Mouse (Mus musculus) embryonic facial prominence, embryonic 12.5 days (tissue): ENCODE results near the gene Olfm2. TPM values are rescaled to one million over a fixed set of nuclear protein-coding genes. Genes with fewer than 3 reads are reported as not detected.

ENCODE experiments used
- ATAC-seq: fragments of 200-750 bp; cut with Nextera tagmentation; 2 replicates; pipeline ENCODE4 v1.8.0; 2017; ENCODE audit not compliant: insufficient number of reproducible peaks, insufficient read depth, low FRiP score, low TSS enrichment
- H3K27ac ChIP-seq: fragments of 300-500 bp; sonication (generic); 2 replicates; pipeline ENCODE4 v1.5.1; 2016; ENCODE audit warnings: mild to moderate bottlenecking
- H3K27me3 ChIP-seq: fragments of 300-500 bp; sonication (generic); 2 replicates; pipeline ENCODE4 v1.6.1; 2016; ENCODE audit warnings: mild to moderate bottlenecking, moderate library complexity
- H3K36me3 ChIP-seq: fragments of 300-500 bp; sonication (generic); 2 replicates; pipeline ENCODE4 v1.6.1; 2016; ENCODE audit warnings: mild to moderate bottlenecking
- H3K4me1 ChIP-seq: fragments of 300-500 bp; sonication (generic); 2 replicates; pipeline ENCODE4 v1.6.1; 2016
- H3K4me2 ChIP-seq: fragments of 300-500 bp; sonication (generic); replicated peaks from 2 replicates; pipeline ENCODE4 v1.6.1; 2016; ENCODE audit warnings: mild to moderate bottlenecking, moderate library complexity
- H3K4me3 ChIP-seq: fragments of 300-500 bp; sonication (generic); 2 replicates; pipeline ENCODE4 v1.5.1; 2016; ENCODE audit warnings: mild to moderate bottlenecking
- H3K9ac ChIP-seq: fragments of 300-500 bp; sonication (generic); 2 replicates; pipeline ENCODE4 v1.6.1; 2016; ENCODE audit warnings: mild to moderate bottlenecking, moderate library complexity
- H3K9me3 ChIP-seq: fragments of 300-500 bp; sonication (generic); 2 replicates; pipeline ENCODE4 v1.6.1; 2016; ENCODE audit warnings: mild to moderate bottlenecking, moderate library complexity
- whole genome bisulfite sequencing: fragments of 180-500 bp; shearing (Covaris S2); methylation state at CpG from one replicate; pipeline ENCODE4 v1.1.7; 2016; 5-methylcytosine and 5-hydroxymethylcytosine counted together
- polyA plus RNA-seq: library from polyadenylated mRNA; unstranded; fragments of >200 nt; fragmentation: Nextera tagmentation; extraction: Ambion mirVana; gene quantifications from 2 replicates; pipeline ENCODE4 v1.2.1, GENCODE M21; 2016

The Olfm2 gene
- polyA plus RNA-seq, 1 experiment from 2014 or later: 9.5 TPM

DNA sequence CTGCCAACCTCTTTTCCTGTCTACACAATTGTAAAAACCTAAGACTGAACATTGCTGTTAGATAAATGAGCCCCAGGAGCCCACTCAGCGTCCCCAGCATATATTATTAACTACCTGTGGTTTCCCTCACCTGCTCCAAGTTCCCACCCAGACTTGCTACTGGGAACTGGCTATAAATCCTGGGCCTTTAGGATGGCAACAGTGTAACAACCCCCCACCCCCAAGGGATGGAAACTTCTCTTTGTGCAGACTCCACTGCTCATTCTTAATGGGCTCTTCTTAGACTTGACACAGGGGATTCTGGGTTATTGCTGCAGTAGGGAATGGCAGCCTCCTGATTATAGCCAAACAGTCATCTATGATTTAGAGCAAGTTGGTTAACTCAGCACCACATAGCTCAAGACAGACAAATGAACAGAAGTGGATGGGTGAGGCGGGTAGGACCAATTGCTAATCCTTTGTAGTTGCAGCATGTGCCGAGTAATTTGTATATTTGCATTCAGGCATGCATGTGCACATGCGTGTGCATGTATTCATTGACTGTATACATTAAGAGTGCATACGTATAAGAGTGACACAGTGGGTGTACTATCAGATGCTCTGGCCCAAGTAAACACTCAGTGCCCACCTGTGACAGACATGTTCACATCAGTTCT, 81.0 kb downstream of the Olfm2 start:
- Histone ChIP-seq H3K9ac (no peak overlapping the region), H3K9me3 (no peaks in the 10 kb centered on the region), H3K4me1 (no peaks in the 10 kb centered on the region), H3K4me3 (no peak overlapping the region), H3K27ac (no peak overlapping the region), H3K27me3 (no peaks in the 10 kb centered on the region), H3K4me2 (no peak overlapping the region), H3K36me3 (peaks cover 50% of the 10 kb centered on the region)
- 86% methylated on average over 5 of the region's 5 CpGs for WGBS
- ATAC-seq: no peak

DNA sequence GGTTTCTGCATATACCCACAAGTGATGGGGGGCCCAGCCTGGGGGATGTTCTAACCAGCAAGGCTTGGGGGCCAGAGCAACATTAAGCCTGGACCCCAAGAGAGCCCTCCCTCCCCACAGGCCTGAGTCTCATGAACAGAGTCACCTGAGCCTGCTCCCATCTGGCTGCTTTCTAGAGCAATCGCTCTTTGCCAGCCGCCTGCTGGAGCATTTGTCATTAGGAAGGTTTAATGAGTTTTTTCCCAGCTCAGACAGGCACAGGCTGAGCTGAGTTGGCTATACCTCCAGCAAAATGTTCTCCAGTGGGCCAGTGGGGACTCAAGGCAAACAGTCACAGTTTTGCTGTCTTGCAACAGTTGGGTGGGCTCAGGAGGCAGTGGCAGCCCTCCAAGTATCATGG, 81.8 kb downstream of the Olfm2 start:
- no peak for ATAC-seq
- Histone ChIP-seq H3K27ac (no peak overlapping the region), H3K36me3 (peaks cover 57% of the 10 kb centered on the region), H3K4me3 (no peak overlapping the region), H3K9ac (no peak overlapping the region), H3K4me1 (no peaks in the 10 kb centered on the region), H3K4me2 (no peak overlapping the region), H3K9me3 (no peaks in the 10 kb centered on the region), H3K27me3 (no peaks in the 10 kb centered on the region)
- WGBS: 90% methylated on average over 2 of the region's 2 CpGs

DNA sequence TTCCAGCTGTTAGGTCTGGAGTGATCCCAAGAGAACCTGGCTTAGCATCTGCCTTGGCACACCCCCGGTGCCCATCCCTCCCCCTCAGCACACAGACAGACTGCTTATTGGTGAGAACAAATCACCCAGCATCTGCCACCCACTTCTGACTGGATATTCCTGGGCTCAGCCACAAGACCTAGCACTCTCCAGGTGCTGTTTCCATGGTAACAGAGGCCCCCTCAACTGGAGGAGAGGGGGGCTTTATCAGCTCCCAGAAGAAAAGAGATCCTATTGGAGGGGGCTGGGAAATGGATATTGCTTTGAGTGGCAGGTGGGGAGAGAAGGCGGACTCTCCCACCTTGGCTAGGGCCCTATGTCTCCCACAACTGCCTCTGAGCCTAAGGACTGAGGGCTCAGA, 82.2 kb downstream of the Olfm2 start:
- H3K9me3 ChIP-seq: no peaks in the 10 kb centered on the region
- H3K4me3 ChIP-seq: no peak overlapping the region
- no peaks in the 10 kb centered on the region for H3K27me3 ChIP-seq
- no peak for ATAC-seq
- H3K4me1 ChIP-seq: no peaks in the 10 kb centered on the region
- H3K9ac ChIP-seq: no peak overlapping the region
- H3K27ac ChIP-seq: no peak overlapping the region
- WGBS: 89% methylated on average over 2 of the region's 2 CpGs
- no peak overlapping the region for H3K4me2 ChIP-seq
- H3K36me3 ChIP-seq: peaks cover 61% of the 10 kb centered on the region

DNA sequence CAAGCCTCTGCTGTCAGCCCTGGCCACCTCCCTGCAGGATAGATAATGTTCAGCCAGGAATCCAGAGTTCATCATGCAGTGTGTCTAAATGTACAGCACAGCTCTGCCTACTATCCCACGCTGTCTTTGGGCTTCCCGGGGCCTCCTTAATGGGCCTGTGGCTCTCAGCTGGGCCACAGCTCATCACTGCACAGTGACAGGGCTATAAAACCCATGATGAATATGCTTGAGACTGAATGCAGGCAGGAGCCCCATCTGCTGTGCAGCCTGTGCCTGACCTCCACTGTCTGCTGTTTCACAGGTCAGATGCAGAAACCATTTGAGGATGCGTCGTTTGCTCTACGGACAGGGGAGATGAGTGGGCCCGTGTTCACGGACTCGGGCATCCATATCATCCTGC, 83.3 kb downstream of the Olfm2 start:
- H3K4me3 ChIP-seq: no peak overlapping the region
- H3K27ac ChIP-seq: no peak overlapping the region
- no peak overlapping the region for H3K9ac ChIP-seq
- no peak overlapping the region for H3K4me2 ChIP-seq
- no peaks in the 10 kb centered on the region for H3K27me3 ChIP-seq
- no peaks in the 10 kb centered on the region for H3K4me1 ChIP-seq
- 95% methylated on average over 8 of the region's 8 CpGs for WGBS
- no peak for ATAC-seq
- H3K9me3 ChIP-seq: no peaks in the 10 kb centered on the region
- H3K36me3 ChIP-seq: peaks cover 71% of the 10 kb centered on the region

DNA sequence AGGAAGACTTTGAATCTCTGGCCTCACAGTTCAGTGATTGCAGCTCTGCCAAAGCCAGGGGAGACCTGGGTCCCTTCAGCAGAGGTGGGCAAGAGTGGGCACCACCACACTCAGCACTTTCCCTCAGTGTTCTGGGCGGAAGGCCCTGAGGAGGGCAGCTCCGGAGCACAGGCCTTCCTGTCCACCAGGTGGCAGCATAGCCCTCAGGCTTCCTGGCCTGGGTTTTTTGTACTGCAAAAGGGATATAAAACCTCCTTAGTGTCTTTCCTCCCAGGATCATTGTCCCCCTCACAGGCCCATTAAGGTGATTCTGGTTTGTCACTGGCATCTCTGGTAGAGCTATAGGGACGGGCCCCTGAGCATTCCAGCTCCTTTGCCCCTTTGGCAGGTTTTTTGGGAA, 83.8 kb downstream of the Olfm2 start:
- ATAC-seq: no peak
- no peak overlapping the region for H3K9ac ChIP-seq
- 56% methylated on average over 3 of the region's 3 CpGs for WGBS

DNA sequence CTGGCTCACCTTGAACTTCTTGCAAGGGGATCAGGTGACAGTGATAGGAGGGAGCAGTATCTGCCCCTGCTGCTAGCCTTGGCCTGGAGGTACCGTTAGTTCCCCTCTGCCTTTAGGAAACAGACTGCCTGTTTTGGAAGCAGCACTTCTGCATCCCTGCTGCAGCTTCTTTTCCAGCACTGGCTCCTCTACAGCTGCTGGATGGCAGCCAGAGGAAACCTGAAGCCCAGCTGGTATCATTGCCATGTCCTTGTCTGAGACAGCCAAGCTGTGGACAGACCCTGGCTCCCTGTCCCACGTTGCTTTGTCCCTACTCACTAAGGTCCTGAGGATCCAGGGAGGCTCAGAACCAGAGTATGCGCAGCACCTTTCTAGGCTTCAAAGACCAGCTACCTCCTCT, 88.6 kb downstream of the Olfm2 start:
- no peak for ATAC-seq
- Histone ChIP-seq H3K27ac (no peak overlapping the region), H3K4me3 (no peak overlapping the region), H3K36me3 (peaks cover 87% of the 10 kb centered on the region), H3K9ac (no peak overlapping the region), H3K4me1 (peaks cover 10% of the 10 kb centered on the region), H3K27me3 (no peaks in the 10 kb centered on the region), H3K4me2 (no peak overlapping the region), H3K9me3 (no peaks in the 10 kb centered on the region)
- 87% methylated on average over 3 of the region's 3 CpGs for WGBS

More for the DNA sequence above, 83.8 kb downstream of the Olfm2 start:
- Histone ChIP-seq H3K27ac (no peak overlapping the region), H3K4me3 (no peak overlapping the region), H3K36me3 (peaks cover 76% of the 10 kb centered on the region), H3K9me3 (no peaks in the 10 kb centered on the region), H3K27me3 (no peaks in the 10 kb centered on the region), H3K4me2 (no peak overlapping the region), H3K4me1 (no peaks in the 10 kb centered on the region)

DNA sequence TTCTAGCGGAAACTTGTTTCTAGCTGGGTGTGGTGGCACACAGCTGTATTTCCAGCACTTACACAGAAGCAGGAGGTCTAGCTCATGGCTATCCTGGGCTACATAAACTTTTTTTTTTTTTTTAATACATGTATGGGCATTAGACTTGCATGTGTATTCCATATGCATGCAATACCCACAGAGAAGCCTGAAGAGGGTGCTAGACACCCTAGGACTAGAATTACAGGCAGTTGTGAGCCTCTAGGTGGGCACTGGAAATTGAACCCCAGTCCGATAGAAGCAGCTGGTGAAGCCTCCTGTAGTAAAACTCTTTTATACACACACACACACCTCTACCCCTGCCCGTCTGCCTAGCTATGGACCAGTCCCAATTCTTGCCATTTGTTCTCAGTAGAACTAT, 92.3 kb downstream of the Olfm2 start:
- no peak overlapping the region for H3K4me2 ChIP-seq
- no peak overlapping the region for H3K27ac ChIP-seq
- ATAC-seq: no peak
- peaks cover 14% of the 10 kb centered on the region for H3K4me1 ChIP-seq
- H3K9me3 ChIP-seq: no peaks in the 10 kb centered on the region
- H3K36me3 ChIP-seq: peaks cover 51% of the 10 kb centered on the region
- WGBS: 92% methylated on average over 3 of the region's 3 CpGs
- no peaks in the 10 kb centered on the region for H3K27me3 ChIP-seq
- H3K9ac ChIP-seq: no peak overlapping the region
- H3K4me3 ChIP-seq: no peak overlapping the region

DNA sequence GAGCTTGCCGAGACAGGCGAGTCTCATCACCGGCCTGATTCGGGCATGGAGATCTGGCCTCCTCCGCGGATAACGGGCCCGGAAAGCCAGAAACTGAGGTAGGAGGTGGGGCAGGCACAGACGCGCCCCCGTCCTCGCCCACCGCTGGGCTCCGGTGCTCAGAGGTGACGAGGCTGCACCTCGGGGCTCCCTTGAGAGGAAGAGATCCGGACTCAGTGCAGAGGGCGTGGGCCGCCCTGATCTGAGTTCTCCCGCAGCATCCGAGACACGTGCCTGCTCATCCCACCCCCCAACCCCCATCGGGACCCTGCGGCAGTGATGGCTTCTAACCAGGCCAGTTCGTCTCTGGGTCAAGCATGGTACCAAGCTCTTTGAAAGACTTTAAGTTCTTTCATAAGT, 93.9 kb downstream of the Olfm2 start:
- under 1% methylated on average over 25 of the region's 25 CpGs for WGBS
- Histone ChIP-seq H3K4me2 (peak overlapping the region; percentile 74), H3K4me1 (peaks cover 14% of the 10 kb centered on the region), H3K9me3 (no peaks in the 10 kb centered on the region), H3K27me3 (no peaks in the 10 kb centered on the region), H3K4me3 (peak overlapping the region; percentile 94), H3K27ac (0 out of 2 replicates have a peak overlapping the region, but pooled peaks have one; percentile 17), H3K36me3 (peaks cover 41% of the 10 kb centered on the region), H3K9ac (peak overlapping the region; percentile 89)
- peak; percentile 26 for ATAC-seq

DNA sequence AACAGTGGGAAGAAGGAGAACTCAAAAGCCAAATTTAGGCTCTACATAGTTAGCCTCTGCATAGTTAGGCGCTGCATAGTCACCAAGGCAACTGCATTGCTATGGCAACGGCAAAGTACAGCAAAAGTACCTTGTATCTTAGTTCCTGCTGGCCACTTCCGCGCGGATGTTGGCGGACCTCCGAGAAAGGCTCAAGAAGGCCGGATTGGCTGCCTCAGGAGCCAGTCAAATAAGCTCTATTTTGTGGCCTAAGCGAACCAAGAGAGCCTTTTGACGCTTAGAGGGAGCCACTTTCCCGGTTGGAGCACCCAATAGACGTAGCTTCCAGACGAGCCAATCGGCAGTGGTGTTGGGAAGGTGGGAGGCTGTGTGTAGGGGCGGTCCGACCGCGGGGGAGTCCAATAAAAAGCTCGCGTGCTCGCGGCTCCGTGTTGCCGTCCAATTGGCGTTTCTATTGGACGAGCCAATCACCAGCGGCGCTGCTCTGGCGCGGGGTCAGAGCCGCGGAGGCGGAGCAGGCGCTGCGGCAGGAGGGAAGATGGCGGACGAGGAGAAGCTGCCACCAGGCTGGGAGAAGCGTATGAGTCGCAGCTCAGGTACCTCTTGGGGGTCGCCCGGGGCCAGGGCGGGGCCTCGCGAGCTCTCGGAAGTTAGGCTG, 94.4 kb downstream of the Olfm2 start, which contains the start of gene Pin1:
Gene Pin1, plus strand, starts transcription at position 494 of the 658 bp plus-strand sequence.
- H3K4me1 ChIP-seq: peaks cover 14% of the 10 kb centered on the region
- peak within 1 kb of the TSS; percentile 89 for H3K9ac ChIP-seq
- H3K4me2 ChIP-seq: peak within 1 kb of the TSS; percentile 74
- no peaks in the 10 kb centered on the region for H3K9me3 ChIP-seq
- no peaks in the 10 kb centered on the region for H3K27me3 ChIP-seq
- H3K36me3 ChIP-seq: peaks cover 41% of the 10 kb centered on the region
- H3K27ac ChIP-seq: 0 out of 2 replicates have a peak within 1 kb of the TSS, but pooled peaks have one; percentile 23
- ATAC-seq: peak; percentile 99
- H3K4me3 ChIP-seq: peak within 1 kb of the TSS; percentile 94
- WGBS: under 1% methylated on average over 45 of the region's 45 CpGs

DNA sequence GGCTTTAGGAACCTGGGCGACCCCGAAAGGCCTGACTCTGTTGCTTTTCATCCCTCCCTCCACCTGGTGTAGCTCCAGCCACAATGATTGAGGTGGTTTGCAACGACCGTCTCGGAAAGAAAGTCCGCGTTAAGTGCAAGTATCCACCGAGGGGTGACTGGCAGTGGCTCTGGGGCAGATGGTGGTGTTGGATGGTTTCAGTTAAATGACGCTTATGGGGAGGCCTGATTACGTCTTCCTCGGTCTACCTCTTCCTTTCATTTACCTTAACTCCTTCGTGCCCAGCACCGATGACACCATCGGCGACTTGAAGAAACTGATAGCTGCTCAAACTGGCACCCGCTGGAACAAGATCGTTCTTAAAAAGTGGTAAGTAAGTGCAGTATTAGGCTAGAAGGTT, 101.0 kb downstream of the Olfm2 start:
- WGBS: 3% methylated on average over 17 of the region's 17 CpGs

DNA sequence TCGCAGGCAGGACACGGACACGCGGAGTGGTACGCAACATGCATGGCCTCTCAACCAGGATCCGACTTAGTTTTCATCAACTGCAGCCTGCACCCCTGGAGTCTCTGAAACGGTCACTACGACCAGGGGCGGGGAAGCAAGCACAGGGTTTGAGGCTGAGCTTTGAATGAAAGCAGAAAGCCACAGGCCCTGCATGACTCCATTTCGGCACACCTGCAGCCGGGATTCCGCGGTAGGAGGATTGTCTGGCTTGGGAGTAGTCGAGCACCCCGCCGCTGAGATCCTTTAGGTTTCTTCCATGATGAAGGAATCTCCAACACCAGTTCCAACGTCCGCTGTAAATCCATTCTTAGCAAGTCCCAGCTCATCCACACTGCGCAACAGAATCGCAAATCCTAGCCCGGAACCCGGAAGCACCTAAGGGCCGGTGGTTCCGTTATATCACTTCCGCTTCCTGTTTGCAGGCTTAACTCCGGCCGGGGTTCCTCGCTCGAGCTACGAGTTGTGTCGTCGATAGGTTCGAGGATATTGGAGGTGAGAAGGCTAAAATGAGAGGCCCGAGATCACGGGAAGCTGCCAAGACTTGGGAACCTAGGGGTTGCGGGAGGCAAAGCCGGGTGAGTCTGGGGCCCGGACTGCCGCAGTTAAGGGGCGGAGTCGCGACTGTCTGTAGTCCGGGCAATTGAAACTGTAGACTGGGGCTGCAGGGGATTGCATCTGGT, 101.6 kb downstream of the Olfm2 start, which contains the start of gene Fbxl12:
Gene Fbxl12, minus strand, starts transcription at position 408 of the 722 bp plus-strand sequence.
- Histone ChIP-seq H3K4me3 (peak within 1 kb of the TSS; percentile 95), H3K27me3 (no peaks in the 10 kb centered on the region), H3K9me3 (no peaks in the 10 kb centered on the region), H3K27ac (peak within 1 kb of the TSS; percentile 77), H3K4me2 (peak within 1 kb of the TSS; percentile 97), H3K4me1 (peaks cover 14% of the 10 kb centered on the region), H3K9ac (peak within 1 kb of the TSS; percentile 58), H3K36me3 (peaks cover 18% of the 10 kb centered on the region)
- no peak for ATAC-seq
- under 1% methylated on average over 43 of the region's 43 CpGs for WGBS

More for the DNA sequence above, 101.0 kb downstream of the Olfm2 start:
- no peak for ATAC-seq
- Histone ChIP-seq H3K9ac (peak overlapping the region; percentile 58), H3K36me3 (peaks cover 18% of the 10 kb centered on the region), H3K9me3 (no peaks in the 10 kb centered on the region), H3K4me2 (peak overlapping the region; percentile 97), H3K27me3 (no peaks in the 10 kb centered on the region), H3K4me3 (peak overlapping the region; percentile 95), H3K4me1 (peaks cover 14% of the 10 kb centered on the region), H3K27ac (peak overlapping the region; percentile 77)
